Mouse (Mus musculus) CH12.LX (cell line): Measurements from ENCODE around the gene Wtap. TPM values are rescaled to one million over a fixed set of nuclear protein-coding genes. Genes with fewer than 3 reads are reported as not detected.

ENCODE experiments used
- DNase-seq: peaks from one replicate; pipeline ENCODE4 v3.0.0-alpha.2; 2013; ENCODE audit errors: extremely low read depth
- H3K27ac ChIP-seq: 2 replicates; pipeline ENCODE4 v1.5.1; 2012; ENCODE audit warnings: low read depth, mild to moderate bottlenecking, control low read depth, moderate library complexity; ENCODE audit not compliant: insufficient read depth
- H3K27me3 ChIP-seq: replicated peaks from 2 replicates; pipeline ENCODE3; 2012; ENCODE audit warnings: inconsistent platforms
- H3K36me3 ChIP-seq, 2 experiments: replicated peaks in 1 of 2; 2 replicates each; pipeline versions ENCODE3 to v1.6.1; 2012; ENCODE audit warnings: inconsistent platforms in 1 of 2, low read length in 1 of 2, mild to moderate bottlenecking in 1 of 2, mixed read lengths in 1 of 2, moderate library complexity in 1 of 2; ENCODE audit not compliant: control insufficient read depth in 1 of 2, insufficient read depth in 1 of 2
- H3K4me1 ChIP-seq, 2 experiments: 2 replicates each; pipeline ENCODE4 v1.6.1; 2012; ENCODE audit warnings: inconsistent platforms in 1 of 2, moderate library complexity in 1 of 2; ENCODE audit not compliant: insufficient read depth in 2 of 2, control insufficient read depth in 1 of 2
- H3K4me2 ChIP-seq: 2 replicates; pipeline ENCODE4 v1.6.1; 2012; ENCODE audit warnings: low read depth, mild to moderate bottlenecking, control low read depth; ENCODE audit not compliant: poor library complexity, insufficient read depth, severe bottlenecking
- H3K4me3 ChIP-seq, 3 experiments: fragments of 150-350 bp in 1 of 3; sonication (generic) in 1 of 3; replicated peaks in 1 of 3; 2 replicates each; pipeline versions ENCODE3 to v1.5.1; 2011 to 2012; ENCODE audit warnings: low read depth in 2 of 3, low read length in 2 of 3, mild to moderate bottlenecking in 2 of 3, moderate library complexity in 2 of 3, control low read depth in 1 of 3, improper control_type of control experiment in 1 of 3, inconsistent platforms in 1 of 3, mixed read lengths in 1 of 3; ENCODE audit not compliant: poor library complexity in 1 of 3
- H3K79me2 ChIP-seq: replicated peaks from 2 replicates; pipeline ENCODE4 v1.6.1; 2012; ENCODE audit warnings: mild to moderate bottlenecking, moderate library complexity; ENCODE audit not compliant: control insufficient read depth, poor library complexity, insufficient read depth, severe bottlenecking; ENCODE audit errors: extremely low read depth
- H3K9ac ChIP-seq: 2 replicates; pipeline ENCODE4 v1.6.1; 2012; ENCODE audit warnings: low read depth, mild to moderate bottlenecking, control low read depth, moderate library complexity; ENCODE audit not compliant: insufficient read depth
- H3K9me3 ChIP-seq: replicated peaks from 2 replicates; pipeline ENCODE3; 2012; ENCODE audit warnings: low read length, inconsistent platforms, mixed read lengths
- BHLHE40 ChIP-seq: IDR thresholded peaks from 2 replicates; pipeline ENCODE4 v1.6.1; 2011; ENCODE audit warnings: mild to moderate bottlenecking, low read depth, low read length, improper control_type of control experiment
- CHD1 ChIP-seq: IDR thresholded peaks from 2 replicates; pipeline ENCODE4 v1.6.1; 2012; ENCODE audit warnings: low read depth, low read length, improper control_type of control experiment, inconsistent platforms
- CHD2 ChIP-seq: IDR thresholded peaks from 2 replicates; pipeline ENCODE4 v1.6.1; 2011; ENCODE audit warnings: low read length, improper control_type of control experiment
- ELF1 ChIP-seq: IDR thresholded peaks from 2 replicates; pipeline ENCODE4 v1.6.1; 2014; ENCODE audit warnings: low read depth, mild to moderate bottlenecking, inconsistent platforms, low read length, improper control_type of control experiment
- EP300 ChIP-seq: IDR thresholded peaks from 2 replicates; pipeline ENCODE4 v1.6.1; 2011; ENCODE audit warnings: low read length, improper control_type of control experiment
- HCFC1 ChIP-seq: IDR thresholded peaks from 2 replicates; pipeline ENCODE4 v1.6.1; 2012; ENCODE audit warnings: low read depth, mild to moderate bottlenecking, inconsistent platforms, low read length, improper control_type of control experiment
- JUND ChIP-seq: conservative IDR thresholded peaks from 2 replicates; pipeline ENCODE4 v1.6.1; 2011; ENCODE audit warnings: low read depth, low read length, improper control_type of control experiment
- KAT2A ChIP-seq: IDR thresholded peaks from 2 replicates; pipeline ENCODE4 v1.6.1; 2012; ENCODE audit warnings: low read length, improper control_type of control experiment, inconsistent platforms; ENCODE audit not compliant: insufficient replicate concordance
- MEF2A ChIP-seq: IDR thresholded peaks from 2 replicates; pipeline ENCODE4 v1.6.1; 2014; ENCODE audit warnings: low read depth, mild to moderate bottlenecking, inconsistent platforms, low read length, improper control_type of control experiment, borderline replicate concordance
- MXI1 ChIP-seq: IDR thresholded peaks from 2 replicates; pipeline ENCODE4 v1.6.1; 2011; ENCODE audit warnings: mild to moderate bottlenecking, low read depth, low read length, improper control_type of control experiment
- NELFE ChIP-seq: IDR thresholded peaks from 2 replicates; pipeline ENCODE4 v1.6.1; 2011; ENCODE audit warnings: low read depth, low read length, improper control_type of control experiment
- NRF1 ChIP-seq: IDR thresholded peaks from 2 replicates; pipeline ENCODE4 v1.6.1; 2014; ENCODE audit warnings: low read depth, mild to moderate bottlenecking, inconsistent platforms, low read length, improper control_type of control experiment, moderate library complexity
- PAX5 ChIP-seq: IDR thresholded peaks from 2 replicates; pipeline ENCODE4 v1.6.1; 2012; ENCODE audit warnings: low read length, inconsistent platforms, mixed read lengths
- POLR2A ChIP-seq: IDR thresholded peaks from 2 replicates; pipeline ENCODE4 v1.6.1; 2011; ENCODE audit warnings: low read depth, mild to moderate bottlenecking, improper control_type of control experiment, low read length
- SIN3A ChIP-seq: IDR thresholded peaks from 2 replicates; pipeline ENCODE4 v1.6.1; 2012; ENCODE audit warnings: low read length, improper control_type of control experiment, inconsistent platforms
- TBP ChIP-seq: conservative IDR thresholded peaks from 2 replicates; pipeline ENCODE4 v1.6.1; 2011; ENCODE audit warnings: low read depth, low read length, improper control_type of control experiment
- TCF12 ChIP-seq: IDR thresholded peaks from 2 replicates; pipeline ENCODE4 v1.6.1; 2014; ENCODE audit warnings: low read depth, mild to moderate bottlenecking, inconsistent platforms, low read length, improper control_type of control experiment
- UBTF ChIP-seq: IDR thresholded peaks from 2 replicates; pipeline ENCODE4 v1.6.1; 2012; ENCODE audit warnings: low read depth, mild to moderate bottlenecking, inconsistent platforms, low read length, improper control_type of control experiment, moderate library complexity
- USF1 ChIP-seq: IDR thresholded peaks from 2 replicates; pipeline ENCODE4 v1.6.1; 2014; ENCODE audit warnings: low read depth, mild to moderate bottlenecking, inconsistent platforms, low read length, improper control_type of control experiment
- ZC3H11A ChIP-seq: IDR thresholded peaks from 2 replicates; pipeline ENCODE4 v1.6.1; 2012; ENCODE audit warnings: low read depth, mild to moderate bottlenecking, inconsistent platforms, low read length, improper control_type of control experiment
- ZMIZ1 ChIP-seq: IDR thresholded peaks from 2 replicates; pipeline ENCODE4 v1.6.1; 2012; ENCODE audit warnings: low read depth, mild to moderate bottlenecking, inconsistent platforms, low read length, improper control_type of control experiment
- ZNF384 ChIP-seq: IDR thresholded peaks from 2 replicates; pipeline ENCODE4 v1.6.1; 2012; ENCODE audit warnings: low read depth, low read length, improper control_type of control experiment, inconsistent platforms
- dilution Hi-C: fragments of 300-500 bp; cut with MboI; formaldehyde crosslinking; loops from 2 replicates; pipeline ENCODE4 v1.14.3; 2020; ENCODE audit warnings: low sequenced_read_pairs; ENCODE audit not compliant: extremely low pct_unique_long_range_greater_than_20kb, extremely low pct_ligation_motif_present
- in situ Hi-C: fragments of 300-500 bp; cut with MboI; formaldehyde crosslinking; loops from 3 replicates; pipeline ENCODE4 v1.14.3; 2019; ENCODE audit warnings: low sequenced_read_pairs, low pct_ligation_motif_present, low pct_unique_long_range_greater_than_20kb, mixed read lengths
- polyA plus RNA-seq: library from polyadenylated mRNA; unstranded; fragments of >175 nt; gene quantifications from 2 replicates; pipeline ENCODE4 v1.2.1, GENCODE M21; 2012; ENCODE audit warnings: low read depth; ENCODE audit not compliant: insufficient read length
- total RNA-seq, 2 experiments: library from RNA; depleted of rRNA; stranded (reverse); fragments of 300-350 nt in 1 of 2; fragments of >200 nt in 1 of 2; gene quantifications; 2 replicates each; pipeline ENCODE4 v1.2.3; 2012 to 2014

Wtap gene
- total and polyA plus RNA-seq, 3 experiments: 54.1 to 129 (median 88.9) TPM

- TF ChIP-seq NRF1 (peak; percentile 62), CHD1 (no peak; the same call in 1 of the 2 replicates), TBP (no peak; the same call in 1 of the 2 replicates), JUND (no peak), CHD2 (peak; percentile 96), TCF12 (peak; percentile 94), BHLHE40 (peak; percentile 65), UBTF (0 out of 2 replicates have a peak, but pooled peaks have one; percentile 73), USF1 (no peak), EP300 (no peak), MEF2A (peak; percentile 87), HCFC1 (peak; percentile 83)
These were observed 1.4 kb downstream of the Wtap start (continued) for GRCm38 (mm10) chr17:12992470-12992991.

GRCm38 (mm10) chr17:12991635-12992358 is 2.2 kb downstream of the Wtap start:
- peaks cover 0 to 9% of the 10 kb centered on the region in 2 experiments for H3K36me3 ChIP-seq
- no peak overlapping the region for H3K4me2 ChIP-seq
- peak overlapping the region; percentile 96 for H3K9ac ChIP-seq
- peak overlapping the region; percentile 93 for H3K27ac ChIP-seq
- TF ChIP-seq PAX5 (no peak), HCFC1 (peak; percentile 57), ZC3H11A (no peak), NRF1 (no peak), SIN3A (peak; percentile 61; the same call in 1 of the 2 replicates), ZNF384 (no peak), POLR2A (peak; percentile 46), MXI1 (peak; percentile 69; the same call in 1 of the 2 replicates), ZMIZ1 (peak; percentile 32), UBTF (peak; percentile 50; the same call in 1 of the 2 replicates), BHLHE40 (0 out of 2 replicates have a peak, but pooled peaks have one; percentile 5), TCF12 (0 out of 2 replicates have a peak, but pooled peaks have one; percentile 46), NELFE (peak; percentile 59; the same call in 1 of the 2 replicates), KAT2A (0 out of 2 replicates have a peak, but pooled peaks have one; percentile 54), ELF1 (peak; percentile 69)
- no peaks in the 10 kb centered on the region for H3K9me3 ChIP-seq
- peaks cover 41% of the 10 kb centered on the region for H3K79me2 ChIP-seq
- peak overlapping the region; percentile 59 to 99 (median 87) for H3K4me3 ChIP-seq
- dilution Hi-C loops (no loop called here), in situ Hi-C loops (no loop called here)
- H3K4me1 ChIP-seq: peaks cover 0 to 31% of the 10 kb centered on the region in 2 experiments; a peak in 2 of 4 replicates
- DNase-seq: peak; percentile 67
- H3K27me3 ChIP-seq: no peaks in the 10 kb centered on the region
